Mouse (Mus musculus): ENCODE results near the gene Klhl26. TPM values are rescaled to one million over a fixed set of nuclear protein-coding genes. Genes with fewer than 3 reads are reported as not detected.

The Klhl26 gene
- polyA plus RNA-seq, 1 experiment from 2014 or later, result 19.1 TPM

- Histone ChIP-seq H3K36me3 (ENCODE audit: insufficient read depth, low read length) (peaks cover 3% of the 10 kb centered on the region; the same call in 1 of the 2 replicates), H3K9me3 (replicated peaks; ENCODE audit: low read length) (no peaks in the 10 kb centered on the region), H3K4me2 (ENCODE audit: low read length) (0 out of 2 replicates have a peak overlapping the region, but pooled peaks have one; percentile 21), H3K27me3 (ENCODE audit: insufficient read depth, low read length) (peaks cover 41% of the 10 kb centered on the region), H3K27ac (no peak overlapping the region), H3K9ac (ENCODE audit: low read depth, low read length) (no peak overlapping the region), H3K4me1 (replicated peaks; ENCODE audit: insufficient read depth, low read length) (peaks cover 18% of the 10 kb centered on the region), H3K4me3 (replicated peaks; ENCODE audit: low read depth, low read length) (no peak overlapping the region)
- DNase-seq (ENCODE audit: low spot score) (no peak), ATAC-seq (replicated peaks; ENCODE audit: low FRiP score, low read depth) (no peak)
- WGBS, result 37% methylated on average over 12 of the region's 12 CpGs
- no peak for TF ChIP-seq CTCF (IDR thresholded peaks at IDR 0.05; ENCODE audit: low read depth)
Observed at GRCm38 (mm10) chr8:70502540-70502939, 25.8 kb upstream of the Klhl26 start.

- ATAC-seq (replicated peaks; ENCODE audit: low FRiP score, low read depth) (no peak), DNase-seq (ENCODE audit: low spot score) (no peak)
- Histone ChIP-seq H3K36me3 (ENCODE audit: insufficient read depth, low read length) (no peaks in the 10 kb centered on the region), H3K4me2 (ENCODE audit: low read length) (0 out of 2 replicates have a peak overlapping the region, but pooled peaks have one; percentile 21), H3K9ac (ENCODE audit: low read depth, low read length) (no peak overlapping the region), H3K27ac (no peak overlapping the region), H3K4me1 (replicated peaks; ENCODE audit: insufficient read depth, low read length) (peaks cover 18% of the 10 kb centered on the region), H3K4me3 (replicated peaks; ENCODE audit: low read depth, low read length) (no peak overlapping the region), H3K27me3 (ENCODE audit: insufficient read depth, low read length) (peaks cover 42% of the 10 kb centered on the region), H3K9me3 (replicated peaks; ENCODE audit: low read length) (no peaks in the 10 kb centered on the region)
- WGBS, result 10% methylated on average over 23 of the region's 23 CpGs
- no peak for TF ChIP-seq CTCF (IDR thresholded peaks at IDR 0.05; ENCODE audit: low read depth)
Observed at GRCm38 (mm10) chr8:70501820-70502529, 25.2 kb upstream of the Klhl26 start.

- Histone ChIP-seq H3K27me3 (ENCODE audit: insufficient read depth, low read length) (peaks cover 55% of the 10 kb centered on the region), H3K36me3 (ENCODE audit: insufficient read depth, low read length) (no peaks in the 10 kb centered on the region), H3K4me1 (replicated peaks; ENCODE audit: insufficient read depth, low read length) (peaks cover 13% of the 10 kb centered on the region), H3K9ac (ENCODE audit: low read depth, low read length) (no peak overlapping the region), H3K4me3 (replicated peaks; ENCODE audit: low read depth, low read length) (no peak overlapping the region), H3K9me3 (replicated peaks; ENCODE audit: low read length) (no peaks in the 10 kb centered on the region), H3K4me2 (ENCODE audit: low read length) (peak overlapping the region; percentile 23; the same call in 1 of the 2 replicates), H3K27ac (no peak overlapping the region)
- TF ChIP-seq CTCF (IDR thresholded peaks at IDR 0.05; ENCODE audit: low read depth), result no peak
- no peak for DNase-seq (ENCODE audit: low spot score)
- ATAC-seq (replicated peaks; ENCODE audit: low FRiP score, low read depth), result no peak
- WGBS, result 12% methylated on average over 39 of the region's 39 CpGs
Observed at GRCm38 (mm10) chr8:70500386-70501301, 23.9 kb upstream of the Klhl26 start.

DNA sequence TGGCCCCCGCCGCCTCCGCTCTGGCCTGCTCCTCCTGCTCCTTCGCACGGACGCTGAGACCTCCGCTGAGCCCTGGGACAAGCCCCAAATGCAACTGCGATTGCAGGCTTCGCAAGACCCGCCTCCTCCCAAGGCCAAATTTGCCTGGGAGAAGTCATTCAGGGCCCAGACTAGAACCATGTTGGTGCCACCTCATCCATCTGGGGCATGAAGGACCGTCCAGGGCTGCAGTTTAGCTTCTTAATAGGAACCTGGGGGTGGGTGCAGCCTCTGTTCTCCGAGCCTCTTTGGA, 18.9 kb upstream of the Klhl26 start:
- no peak for TF ChIP-seq CTCF (IDR thresholded peaks at IDR 0.05; ENCODE audit: low read depth)
- Histone ChIP-seq H3K4me1 (replicated peaks; ENCODE audit: insufficient read depth, low read length) (peaks cover 9% of the 10 kb centered on the region; the same call in 1 of the 2 replicates), H3K9me3 (replicated peaks; ENCODE audit: low read length) (no peaks in the 10 kb centered on the region), H3K9ac (ENCODE audit: low read depth, low read length) (peak overlapping the region; percentile 23; the same call in 1 of the 2 replicates), H3K4me2 (ENCODE audit: low read length) (peak overlapping the region; percentile 18; the same call in 1 of the 2 replicates), H3K27ac (no peak overlapping the region), H3K27me3 (ENCODE audit: insufficient read depth, low read length) (peaks cover 83% of the 10 kb centered on the region), H3K4me3 (replicated peaks; ENCODE audit: low read depth, low read length) (0 out of 2 replicates have a peak overlapping the region, but pooled peaks have one; percentile 4), H3K36me3 (ENCODE audit: insufficient read depth, low read length) (no peaks in the 10 kb centered on the region)
- ATAC-seq (replicated peaks; ENCODE audit: low FRiP score, low read depth) (no peak), DNase-seq (ENCODE audit: low spot score) (no peak)
- WGBS, result 8% methylated on average over 12 of the region's 12 CpGs

DNA sequence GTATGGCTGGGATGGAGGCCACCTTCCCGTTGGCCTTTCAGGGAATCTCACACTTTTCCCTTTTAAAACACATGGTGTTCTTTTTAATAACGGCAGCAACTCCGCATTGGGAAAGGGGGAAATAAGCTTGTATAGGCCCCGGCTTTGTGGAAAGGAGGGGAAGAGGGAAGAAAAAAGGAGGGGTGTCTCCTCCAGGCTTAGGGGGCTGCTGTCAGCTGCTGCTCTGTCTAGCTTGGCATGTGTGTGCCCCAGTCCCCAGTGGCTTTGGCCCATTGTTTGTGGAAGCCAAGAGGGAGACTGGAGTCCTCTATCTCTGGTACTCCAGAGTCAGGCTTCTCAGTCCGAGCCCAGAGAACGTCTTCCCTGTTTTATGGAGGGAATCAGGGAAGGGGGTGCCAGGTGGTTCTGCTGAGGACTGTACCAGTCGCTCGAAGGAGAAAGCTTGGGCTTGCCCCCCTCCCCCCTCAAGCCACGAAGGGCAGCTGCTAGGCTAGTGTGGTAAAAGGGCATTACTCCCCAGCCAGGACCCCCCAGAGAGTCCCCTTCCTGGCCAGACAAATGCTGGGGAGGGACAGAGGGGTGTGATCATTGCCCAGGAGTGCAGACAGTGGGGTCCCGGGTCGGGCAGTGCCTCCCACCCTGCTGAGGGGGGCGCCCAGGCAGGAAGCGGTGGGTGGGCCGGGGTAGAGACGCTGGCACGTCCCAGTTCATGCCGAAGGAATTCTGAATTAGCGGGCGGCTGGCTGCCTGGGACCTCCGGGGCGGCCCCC, 18.4 kb upstream of the Klhl26 start:
- H3K9me3 ChIP-seq (replicated peaks; ENCODE audit: low read length), result no peaks in the 10 kb centered on the region
- ATAC-seq (replicated peaks; ENCODE audit: low FRiP score, low read depth) (no peak), DNase-seq (ENCODE audit: low spot score) (no peak)
- H3K4me2 ChIP-seq (ENCODE audit: low read length), result peak overlapping the region; percentile 18; the same call in 1 of the 2 replicates
- H3K36me3 ChIP-seq (ENCODE audit: insufficient read depth, low read length), result no peaks in the 10 kb centered on the region
- H3K4me1 ChIP-seq (replicated peaks; ENCODE audit: insufficient read depth, low read length), result peaks cover 8% of the 10 kb centered on the region; the same call in 1 of the 2 replicates
- H3K27me3 ChIP-seq (ENCODE audit: insufficient read depth, low read length), result peaks cover 83% of the 10 kb centered on the region
- peak overlapping the region; percentile 23; the same call in 1 of the 2 replicates for H3K9ac ChIP-seq (ENCODE audit: low read depth, low read length)
- 6% methylated on average over 20 of the region's 21 CpGs for WGBS
- peak overlapping the region; percentile 4; the same call in 1 of the 2 replicates for H3K4me3 ChIP-seq (replicated peaks; ENCODE audit: low read depth, low read length)
- TF ChIP-seq CTCF (IDR thresholded peaks at IDR 0.05; ENCODE audit: low read depth), result no peak
- H3K27ac ChIP-seq, result no peak overlapping the region
